Mouse (Mus musculus) cerebellum, adult 2 months (tissue): ENCODE measurements around the gene Acp5.

ENCODE experiments used
- CTCF ChIP-seq: fragments of 200-500 bp; IDR thresholded peaks from 2 replicates; pipeline ENCODE4 v1.5.1; 2011; ENCODE audit warnings: low read depth, mild to moderate bottlenecking, control low read depth, low read length, moderate library complexity, borderline replicate concordance; ENCODE audit not compliant: insufficient read depth
- POLR2A ChIP-seq: fragments of 200-500 bp; IDR thresholded peaks from 2 replicates; pipeline ENCODE4 v1.6.1; 2011; ENCODE audit warnings: low read length, control low read depth, borderline replicate concordance; ENCODE audit not compliant: insufficient read depth

- TF ChIP-seq CTCF, result no peak
- TF ChIP-seq POLR2A, result no peak
These were observed 35.6 kb downstream of the Acp5 start for GRCm38 (mm10) chr9:22099922-22100321.
